Mouse (Mus musculus): Measurements from ENCODE around the gene Creld2. TPM values are rescaled to one million over a fixed set of nuclear protein-coding genes. Genes with fewer than 3 reads are reported as not detected.
"Not testable (repeated sequence)": the region's sequence is repeated elsewhere in the genome, so short reads cannot be mapped to it uniquely, and the experiment has no call there.

Creld2 gene
- 59.5 and 64.0 TPM in 2 replicates for polyA plus RNA-seq (2014; fragmentation: Nextera tagmentation; extraction: Ambion mirVana)

DNA sequence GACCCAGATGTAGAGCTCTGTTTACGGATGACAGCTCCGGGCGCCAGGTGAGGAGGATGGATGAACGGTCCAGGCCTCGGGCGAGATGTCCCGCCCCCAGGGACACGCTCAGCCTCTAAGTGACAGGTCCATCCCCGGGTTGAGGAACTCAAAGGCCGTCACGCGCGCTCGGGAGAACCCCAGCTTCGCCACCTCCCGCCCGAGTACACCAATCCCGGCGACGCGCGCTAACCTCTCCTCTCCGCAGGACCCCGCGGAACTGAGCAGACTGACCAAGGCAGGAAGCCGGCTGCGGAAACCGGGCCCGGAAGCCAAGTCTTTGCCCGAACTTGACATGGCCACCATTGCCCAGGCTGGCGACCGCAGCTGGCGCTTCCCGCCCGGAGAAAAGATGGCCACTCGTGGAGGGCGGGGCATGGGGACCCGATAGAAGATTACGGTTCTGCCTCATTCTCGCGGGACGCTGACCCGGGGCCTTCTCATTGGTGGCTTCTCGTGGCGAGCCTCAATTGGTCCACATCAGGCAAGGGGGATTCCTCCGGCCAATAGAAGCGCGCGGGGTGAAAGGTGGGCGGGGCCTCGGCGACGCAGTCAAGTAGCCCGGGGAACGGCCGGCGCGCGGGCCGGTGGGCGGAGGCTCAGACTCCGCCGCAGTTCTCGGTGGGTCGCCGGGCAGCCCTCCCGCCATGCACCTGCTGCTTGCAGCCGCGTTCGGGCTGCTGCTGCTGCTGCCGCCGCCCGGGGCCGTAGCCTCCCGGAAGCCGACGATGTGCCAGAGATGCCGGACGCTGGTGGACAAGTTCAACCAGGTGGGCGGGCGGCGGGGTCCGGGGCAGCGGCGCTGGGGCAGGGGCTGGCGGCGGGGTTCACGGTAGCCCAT, at the start of gene Creld2, which contains the start of gene Alg12:
TSS of gene Creld2 (plus strand) at position 621 of the 880 bp plus-strand sequence.
TSS of gene Alg12 (minus strand) at position 293 of the 880 bp plus-strand sequence.
- peaks cover 18% of the 10 kb centered on the region for H3K4me1 ChIP-seq (replicated peaks; ENCODE audit: control insufficient read depth, insufficient read depth, low read length)
- peak within 1 kb of the TSS; percentile 87 for H3K4me2 ChIP-seq (replicated peaks)
- ATAC-seq (ENCODE audit: low FRiP score): peak; percentile 99
- H3K27ac ChIP-seq: peak within 1 kb of the TSS; percentile 73
- peak within 1 kb of the TSS; percentile 93 for H3K4me3 ChIP-seq (replicated peaks; ENCODE audit: low read length)
- under 1% methylated on average over 88 of the region's 88 CpGs for WGBS
- peak; percentile 97 for DNase-seq (ENCODE audit: low spot score)
- H3K9me3 ChIP-seq (ENCODE audit: control insufficient read depth, low read length): no peaks in the 10 kb centered on the region
- H3K9ac ChIP-seq: peak within 1 kb of the TSS; percentile 85
- peaks cover 40% of the 10 kb centered on the region for H3K36me3 ChIP-seq (replicated peaks; ENCODE audit: control insufficient read depth, insufficient read depth)
- H3K27me3 ChIP-seq (ENCODE audit: control insufficient read depth, insufficient read depth, low read length): no peaks in the 10 kb centered on the region

DNA sequence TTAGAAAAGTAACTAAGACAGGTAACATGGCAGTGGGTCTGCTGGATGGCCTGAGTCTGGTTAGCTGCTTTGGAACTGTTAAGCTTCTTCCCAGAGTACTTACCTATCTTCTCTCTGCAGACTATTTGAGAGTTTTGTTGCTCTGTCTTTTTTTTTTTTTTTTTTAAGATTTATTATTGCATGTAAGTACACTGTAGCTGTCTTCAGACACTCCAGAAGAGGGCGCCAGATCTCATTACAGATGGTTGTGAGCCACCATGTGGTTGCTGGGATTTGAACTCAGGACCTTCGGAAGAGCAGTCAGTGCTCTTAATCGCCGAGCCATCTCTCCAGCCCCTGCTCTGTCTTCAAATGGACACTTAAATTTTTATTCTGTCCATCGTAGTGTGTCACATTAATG, 44.8 kb upstream of the Creld2 start:
- not testable (repeated sequence) for H3K4me3 ChIP-seq (replicated peaks; ENCODE audit: low read length); H3K27me3 ChIP-seq (ENCODE audit: control insufficient read depth, insufficient read depth, low read length); H3K27ac ChIP-seq; H3K9ac ChIP-seq; H3K4me1 ChIP-seq (replicated peaks; ENCODE audit: control insufficient read depth, insufficient read depth, low read length); ATAC-seq (ENCODE audit: low FRiP score); H3K9me3 ChIP-seq (ENCODE audit: control insufficient read depth, low read length); H3K4me2 ChIP-seq (replicated peaks); DNase-seq (ENCODE audit: low spot score)
- WGBS: 88% methylated on average over 5 of the region's 5 CpGs
- H3K36me3 ChIP-seq (replicated peaks; ENCODE audit: control insufficient read depth, insufficient read depth): peaks cover 56% of the 10 kb centered on the region

DNA sequence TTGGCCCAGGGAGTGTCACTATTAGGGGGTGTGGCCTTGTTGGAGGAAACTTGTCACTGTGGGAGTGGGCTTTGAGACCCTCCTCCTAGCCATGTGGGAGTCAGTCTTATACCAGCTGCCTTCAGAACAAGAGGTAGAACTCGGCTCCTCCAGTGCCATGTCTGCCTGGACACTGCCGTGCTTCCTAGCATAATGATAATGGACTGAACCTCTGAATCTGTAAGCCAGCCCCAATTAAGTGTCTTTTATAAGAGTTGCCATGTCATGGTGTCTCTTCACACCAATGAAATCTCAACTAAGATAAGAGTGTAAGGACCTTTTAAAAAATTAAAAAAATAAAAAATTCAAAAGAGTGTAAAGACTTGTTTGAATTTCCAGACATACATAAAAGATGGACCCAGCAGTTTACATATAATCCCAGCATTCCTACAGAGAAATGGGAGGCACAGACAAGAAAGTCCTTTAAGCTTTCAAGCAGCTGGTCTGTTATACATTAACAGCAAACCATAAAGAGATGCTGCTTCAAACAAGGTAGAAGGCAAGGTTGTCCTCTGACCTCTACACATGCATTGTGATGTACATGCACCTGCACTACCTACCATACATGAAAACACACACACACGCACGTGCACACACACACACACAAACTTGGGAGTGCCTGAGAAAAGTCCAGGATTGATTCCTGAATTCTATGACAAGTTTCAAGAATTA, 27.2 kb upstream of the Creld2 start:
- H3K4me2 ChIP-seq (replicated peaks): no peak overlapping the region
- H3K9ac ChIP-seq: no peak overlapping the region
- 86% methylated on average over 4 of the region's 4 CpGs for WGBS

DNA sequence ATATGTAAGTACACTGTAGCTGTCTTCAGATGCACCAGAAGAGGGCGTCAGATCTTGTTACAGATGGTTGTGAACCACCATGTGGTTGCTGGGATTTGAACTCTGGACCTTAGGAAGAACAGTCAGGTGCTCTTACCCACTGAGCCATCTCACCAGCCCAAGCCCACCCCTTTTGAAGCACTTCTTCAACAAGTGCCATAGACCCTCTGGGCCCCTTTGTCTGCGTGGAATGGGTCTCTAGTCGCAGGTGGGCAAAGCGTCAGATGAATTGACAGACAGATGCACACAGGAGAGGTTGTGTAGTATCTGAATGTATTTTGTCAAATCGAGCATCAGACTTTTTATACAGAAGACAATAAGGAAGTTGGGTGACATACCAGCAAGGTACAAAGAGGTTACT, 24.7 kb upstream of the Creld2 start:
- DNase-seq (ENCODE audit: low spot score); H3K9ac ChIP-seq; H3K27ac ChIP-seq; H3K27me3 ChIP-seq (ENCODE audit: control insufficient read depth, insufficient read depth, low read length); H3K36me3 ChIP-seq (replicated peaks; ENCODE audit: control insufficient read depth, insufficient read depth); ATAC-seq (ENCODE audit: low FRiP score); H3K4me2 ChIP-seq (replicated peaks); H3K4me1 ChIP-seq (replicated peaks; ENCODE audit: control insufficient read depth, insufficient read depth, low read length); H3K4me3 ChIP-seq (replicated peaks; ENCODE audit: low read length); H3K9me3 ChIP-seq (ENCODE audit: control insufficient read depth, low read length): not testable (repeated sequence)
- WGBS: 97% methylated on average over 4 of the region's 5 CpGs

More for the DNA sequence above, 27.2 kb upstream of the Creld2 start:
- no peak overlapping the region for H3K4me3 ChIP-seq (replicated peaks; ENCODE audit: low read length)
- H3K27me3 ChIP-seq (ENCODE audit: control insufficient read depth, insufficient read depth, low read length): no peaks in the 10 kb centered on the region
- no peaks in the 10 kb centered on the region for H3K9me3 ChIP-seq (ENCODE audit: control insufficient read depth, low read length)
- H3K4me1 ChIP-seq (replicated peaks; ENCODE audit: control insufficient read depth, insufficient read depth, low read length): no peaks in the 10 kb centered on the region
- no peak overlapping the region for H3K27ac ChIP-seq
- H3K36me3 ChIP-seq (replicated peaks; ENCODE audit: control insufficient read depth, insufficient read depth): no peaks in the 10 kb centered on the region; the same call in 1 of the 2 replicates
- ATAC-seq (ENCODE audit: low FRiP score) (no peak), DNase-seq (ENCODE audit: low spot score) (no peak)

DNA sequence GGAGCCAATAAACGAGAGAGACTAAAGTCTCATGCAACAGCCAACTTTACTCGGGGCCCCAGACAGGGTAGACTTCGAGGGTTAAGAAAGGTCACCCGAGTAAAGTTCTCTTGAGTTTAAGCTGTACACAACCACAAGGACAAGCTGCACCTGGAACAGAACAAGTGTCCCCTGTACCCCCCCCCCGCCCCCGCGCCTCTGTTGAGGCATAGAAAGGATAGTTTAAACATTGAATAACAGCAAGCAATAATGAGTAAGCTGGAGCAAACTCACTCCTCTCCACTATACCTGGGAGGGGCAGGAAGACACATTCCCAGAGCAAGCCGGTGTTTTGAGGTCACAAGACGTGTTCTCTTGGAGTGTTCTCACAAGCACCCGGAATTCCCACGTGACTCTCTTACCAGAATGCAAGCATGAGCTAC, 19.5 kb upstream of the Creld2 start:
- Histone ChIP-seq H3K27ac (no peak overlapping the region), H3K36me3 (replicated peaks; ENCODE audit: control insufficient read depth, insufficient read depth) (peaks cover 18% of the 10 kb centered on the region), H3K27me3 (ENCODE audit: control insufficient read depth, insufficient read depth, low read length) (no peaks in the 10 kb centered on the region), H3K4me2 (replicated peaks) (no peak overlapping the region), H3K4me1 (replicated peaks; ENCODE audit: control insufficient read depth, insufficient read depth, low read length) (no peaks in the 10 kb centered on the region), H3K9me3 (ENCODE audit: control insufficient read depth, low read length) (no peaks in the 10 kb centered on the region), H3K9ac (no peak overlapping the region), H3K4me3 (replicated peaks; ENCODE audit: low read length) (no peak overlapping the region)
- 91% methylated on average over 11 of the region's 11 CpGs for WGBS
- DNase-seq (ENCODE audit: low spot score) (no peak), ATAC-seq (ENCODE audit: low FRiP score) (no peak)

DNA sequence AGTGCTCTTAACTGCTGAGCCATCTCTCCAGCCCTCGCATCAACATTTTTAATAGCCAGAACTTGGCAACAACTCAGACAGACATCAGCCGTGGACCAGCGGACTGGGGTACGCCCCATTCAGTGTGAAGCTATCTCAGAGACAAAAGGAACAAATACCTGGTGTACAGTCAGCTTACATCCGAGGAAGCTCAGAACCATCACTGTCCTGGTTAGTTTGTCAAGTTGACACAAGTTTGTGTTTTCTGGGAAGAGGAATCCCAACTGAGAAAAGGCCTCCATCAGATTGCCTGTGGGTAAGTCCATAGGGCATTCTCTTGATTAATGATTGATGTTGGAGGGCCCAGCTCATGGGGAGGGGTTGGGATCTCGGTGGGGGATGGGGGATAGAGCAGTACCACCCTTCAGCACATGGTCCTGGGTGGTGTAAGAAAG, 18.5 kb upstream of the Creld2 start:
- peaks cover 28% of the 10 kb centered on the region for H3K36me3 ChIP-seq (replicated peaks; ENCODE audit: control insufficient read depth, insufficient read depth)
- no peak overlapping the region for H3K27ac ChIP-seq
- WGBS: 77% methylated on average over 6 of the region's 6 CpGs
- H3K9ac ChIP-seq: no peak overlapping the region
- no peaks in the 10 kb centered on the region for H3K27me3 ChIP-seq (ENCODE audit: control insufficient read depth, insufficient read depth, low read length)
- DNase-seq (ENCODE audit: low spot score): no peak
- H3K4me3 ChIP-seq (replicated peaks; ENCODE audit: low read length): no peak overlapping the region
- H3K9me3 ChIP-seq (ENCODE audit: control insufficient read depth, low read length): no peaks in the 10 kb centered on the region
- no peak for ATAC-seq (ENCODE audit: low FRiP score)
- no peaks in the 10 kb centered on the region for H3K4me1 ChIP-seq (replicated peaks; ENCODE audit: control insufficient read depth, insufficient read depth, low read length)
- H3K4me2 ChIP-seq (replicated peaks): no peak overlapping the region

DNA sequence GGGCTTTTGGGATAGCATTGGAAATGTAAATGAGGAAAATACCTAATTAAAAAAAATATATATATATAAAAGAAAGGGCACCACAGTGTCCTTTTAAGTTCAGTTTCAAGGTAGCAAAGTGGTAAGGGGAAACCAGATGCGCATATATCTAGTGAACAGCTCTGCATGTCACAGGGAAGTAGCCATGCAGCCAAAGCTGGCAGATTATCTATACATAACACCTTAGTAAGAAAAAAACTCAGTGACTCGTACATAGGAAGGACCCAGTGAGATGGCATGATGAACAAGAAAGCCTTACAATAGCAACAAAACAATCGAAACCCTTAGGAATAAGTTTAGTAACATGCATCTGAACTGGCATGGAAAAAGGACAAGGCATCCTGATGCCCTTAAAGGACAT, 17.5 kb upstream of the Creld2 start:
- no peak for ATAC-seq (ENCODE audit: low FRiP score)
- H3K27me3 ChIP-seq (ENCODE audit: control insufficient read depth, insufficient read depth, low read length): no peaks in the 10 kb centered on the region
- no peak overlapping the region for H3K9ac ChIP-seq
- H3K4me1 ChIP-seq (replicated peaks; ENCODE audit: control insufficient read depth, insufficient read depth, low read length): no peaks in the 10 kb centered on the region
- H3K4me3 ChIP-seq (replicated peaks; ENCODE audit: low read length): no peak overlapping the region
- no peaks in the 10 kb centered on the region for H3K9me3 ChIP-seq (ENCODE audit: control insufficient read depth, low read length)
- 94% methylated on average over 3 of the region's 3 CpGs for WGBS
- no peak overlapping the region for H3K4me2 ChIP-seq (replicated peaks)
- no peak overlapping the region for H3K27ac ChIP-seq
- DNase-seq (ENCODE audit: low spot score): no peak
- H3K36me3 ChIP-seq (replicated peaks; ENCODE audit: control insufficient read depth, insufficient read depth): peaks cover 33% of the 10 kb centered on the region

DNA sequence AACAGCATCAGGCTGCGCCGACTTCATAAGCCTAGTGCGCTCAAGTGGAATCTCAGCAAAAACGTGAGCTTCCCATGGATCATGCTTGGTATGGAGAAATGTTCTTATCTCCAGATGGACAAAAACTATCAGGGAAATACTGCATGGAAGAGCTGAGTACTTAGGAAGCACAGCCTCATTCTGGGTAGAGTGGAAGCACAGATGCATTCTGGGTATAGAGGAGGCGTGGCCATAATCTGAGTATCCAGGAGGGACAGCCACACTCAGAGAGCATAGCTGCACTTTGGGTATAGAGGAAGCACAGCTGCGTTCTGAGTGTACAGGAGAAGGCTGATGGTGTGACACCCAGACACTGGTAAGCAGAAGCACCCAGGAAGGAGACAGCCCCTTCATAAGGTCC, 17.1 kb upstream of the Creld2 start:
- no peaks in the 10 kb centered on the region for H3K4me1 ChIP-seq (replicated peaks; ENCODE audit: control insufficient read depth, insufficient read depth, low read length)
- H3K27ac ChIP-seq: no peak overlapping the region
- no peak overlapping the region for H3K4me3 ChIP-seq (replicated peaks; ENCODE audit: low read length)
- WGBS: 89% methylated on average over 6 of the region's 6 CpGs
- H3K9me3 ChIP-seq (ENCODE audit: control insufficient read depth, low read length): no peaks in the 10 kb centered on the region
- no peak overlapping the region for H3K4me2 ChIP-seq (replicated peaks)
- no peak for DNase-seq (ENCODE audit: low spot score)
- H3K9ac ChIP-seq: no peak overlapping the region
- ATAC-seq (ENCODE audit: low FRiP score): no peak
- H3K36me3 ChIP-seq (replicated peaks; ENCODE audit: control insufficient read depth, insufficient read depth): peaks cover 33% of the 10 kb centered on the region
- H3K27me3 ChIP-seq (ENCODE audit: control insufficient read depth, insufficient read depth, low read length): no peaks in the 10 kb centered on the region

DNA sequence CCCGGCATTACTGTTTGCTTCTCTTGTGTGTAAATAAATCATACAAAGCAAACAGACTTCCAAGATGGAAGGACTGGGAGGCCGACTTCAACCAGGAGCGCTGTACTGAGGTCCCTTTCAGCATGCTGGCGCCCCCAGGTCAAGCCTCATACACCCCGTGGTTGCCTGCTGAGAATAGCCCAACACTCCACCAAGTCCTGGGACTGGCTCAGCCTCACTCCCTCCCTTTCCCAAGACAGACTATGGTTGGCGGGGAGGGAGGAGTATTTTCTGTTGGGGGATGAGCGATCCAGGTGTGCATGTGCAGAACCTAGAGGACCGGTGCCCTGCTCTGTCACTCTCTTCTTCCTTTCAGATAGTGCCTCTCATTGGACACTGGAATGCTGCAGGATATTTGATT, 11.3 kb upstream of the Creld2 start:
- DNase-seq (ENCODE audit: low spot score): no peak
- no peak for ATAC-seq (ENCODE audit: low FRiP score)
- H3K9me3 ChIP-seq (ENCODE audit: control insufficient read depth, low read length): no peaks in the 10 kb centered on the region
- H3K9ac ChIP-seq: no peak overlapping the region
- H3K36me3 ChIP-seq (replicated peaks; ENCODE audit: control insufficient read depth, insufficient read depth): peaks cover 69% of the 10 kb centered on the region
- no peak overlapping the region for H3K4me2 ChIP-seq (replicated peaks)
- H3K4me1 ChIP-seq (replicated peaks; ENCODE audit: control insufficient read depth, insufficient read depth, low read length): no peaks in the 10 kb centered on the region
- H3K27ac ChIP-seq: no peak overlapping the region
- no peaks in the 10 kb centered on the region for H3K27me3 ChIP-seq (ENCODE audit: control insufficient read depth, insufficient read depth, low read length)
- no peak overlapping the region for H3K4me3 ChIP-seq (replicated peaks; ENCODE audit: low read length)
- 87% methylated on average over 8 of the region's 8 CpGs for WGBS
